Mouse (Mus musculus) megakaryocyte progenitor cell, adult 5-6 weeks (primary cell): ENCODE data around the gene Lrig1. TPM values are rescaled to one million over a fixed set of nuclear protein-coding genes. Genes with fewer than 3 reads are reported as not detected.
A peak's percentile ranks its signal among the peaks of the same experiment; 100 is the strongest.

Experiments
- ATAC-seq: replicated peaks from 2 replicates; pipeline ENCODE4 v1.8.0; 2016; ENCODE audit warnings: mild to moderate bottlenecking, moderate TSS enrichment, inconsistent platforms; ENCODE audit not compliant: poor library complexity
- total RNA-seq, 2 experiments: library from RNA; stranded (forward) in 1 of 2; stranded (reverse) in 1 of 2; fragments of 157-497, 149-512 nt in 1 of 2; fragments of 200-1000 nt in 1 of 2; gene quantifications; 2 replicates each; pipeline versions ENCODE4 v1.2.3 to v1.2.4; 2015 to 2017

Gene Lrig1
- total RNA-seq, 2 experiments from 2014 or later = 0.44 to 0.79 TPM

GRCm38 (mm10) chr6:94625896-94626295 lies 74.1 kb downstream of the Lrig1 start:
- 0 out of 2 replicates have a peak, but pooled peaks have one; percentile 19 for ATAC-seq

- no peak for ATAC-seq
These were observed 75.4 kb downstream of the Lrig1 start for GRCm38 (mm10) chr6:94624543-94624942.

GRCm38 (mm10) chr6:94622983-94623382 lies 77.0 kb downstream of the Lrig1 start:
- ATAC-seq = peak; percentile 88

GRCm38 (mm10) chr6:94620801-94621301 lies 79.1 kb downstream of the Lrig1 start:
- ATAC-seq = no peak

- ATAC-seq = no peak
These were observed 79.7 kb downstream of the Lrig1 start for GRCm38 (mm10) chr6:94620287-94620686.

GRCm38 (mm10) chr6:94618671-94619070 lies 81.3 kb downstream of the Lrig1 start:
- ATAC-seq = no peak

- no peak for ATAC-seq
These were observed 84.0 kb downstream of the Lrig1 start for GRCm38 (mm10) chr6:94615936-94616335.

- no peak for ATAC-seq
These were observed 85.6 kb downstream of the Lrig1 start for GRCm38 (mm10) chr6:94614346-94614745.

GRCm38 (mm10) chr6:94613235-94613895 lies 86.6 kb downstream of the Lrig1 start:
- ATAC-seq = no peak

- ATAC-seq = peak; percentile 77
These were observed 95.4 kb downstream of the Lrig1 start for GRCm38 (mm10) chr6:94604546-94604945.

GRCm38 (mm10) chr6:94604072-94604471 lies 95.9 kb downstream of the Lrig1 start:
- no peak; the same call in 1 of the 2 replicates for ATAC-seq

GRCm38 (mm10) chr6:94601811-94602210 lies 98.1 kb downstream of the Lrig1 start:
- no peak for ATAC-seq

- no peak for ATAC-seq
These were observed 98.9 kb downstream of the Lrig1 start for GRCm38 (mm10) chr6:94601101-94601500.

GRCm38 (mm10) chr6:94599016-94599415 lies 100.9 kb downstream of the Lrig1 start:
- peak; percentile 33; the same call in 1 of the 2 replicates for ATAC-seq

- ATAC-seq = no peak
These were observed 101.5 kb downstream of the Lrig1 start for GRCm38 (mm10) chr6:94598421-94598820.

GRCm38 (mm10) chr6:94596761-94597485 lies 103.0 kb downstream of the Lrig1 start:
- 0 out of 2 replicates have a peak, but pooled peaks have one; percentile 30 for ATAC-seq

GRCm38 (mm10) chr6:94596051-94596760 lies 103.8 kb downstream of the Lrig1 start:
- ATAC-seq = no peak

- ATAC-seq = no peak
These were observed 104.8 kb downstream of the Lrig1 start for GRCm38 (mm10) chr6:94595206-94595605.

GRCm38 (mm10) chr6:94594711-94595110 lies 105.2 kb downstream of the Lrig1 start:
- ATAC-seq = no peak

GRCm38 (mm10) chr6:94594096-94594665 lies 105.8 kb downstream of the Lrig1 start:
- ATAC-seq = no peak

GRCm38 (mm10) chr6:94592710-94593109 lies 107.2 kb downstream of the Lrig1 start:
- ATAC-seq = no peak
